Mouse (Mus musculus): ENCODE measurements around the gene Acbd3.

Gene Acbd3

GRCm38 (mm10) chr1:180762679-180763078 is 36.8 kb downstream of the Acbd3 start:
- DNase-seq, result no peak

GRCm38 (mm10) chr1:180763307-180763706 is 37.5 kb downstream of the Acbd3 start:
- no peak for DNase-seq

- DNase-seq, result peak; percentile 91
Measured at GRCm38 (mm10) chr1:180763828-180764227, 38.0 kb downstream of the Acbd3 start.

- DNase-seq, result no peak
Measured at GRCm38 (mm10) chr1:180765393-180765792, 39.5 kb downstream of the Acbd3 start.

- DNase-seq, result no peak
Measured at GRCm38 (mm10) chr1:180766557-180766956, 40.7 kb downstream of the Acbd3 start.

GRCm38 (mm10) chr1:180767541-180768333 is 41.9 kb downstream of the Acbd3 start:
- no peak for DNase-seq

GRCm38 (mm10) chr1:180768334-180769168 is 42.7 kb downstream of the Acbd3 start:
- peak; percentile 87 for DNase-seq

GRCm38 (mm10) chr1:180771306-180771705 is 45.5 kb downstream of the Acbd3 start:
- DNase-seq, result no peak

GRCm38 (mm10) chr1:180771722-180772121 is 45.9 kb downstream of the Acbd3 start:
- DNase-seq, result no peak

- DNase-seq, result no peak
Measured at GRCm38 (mm10) chr1:180772291-180772690, 46.4 kb downstream of the Acbd3 start.

GRCm38 (mm10) chr1:180774664-180775063 is 48.8 kb downstream of the Acbd3 start:
- no peak for DNase-seq

- no peak for DNase-seq
Measured at GRCm38 (mm10) chr1:180775317-180775716, 49.5 kb downstream of the Acbd3 start.

- no peak for DNase-seq
Measured at GRCm38 (mm10) chr1:180775849-180776493, 50.1 kb downstream of the Acbd3 start.

- DNase-seq, result no peak
Measured at GRCm38 (mm10) chr1:180776494-180776893, 50.7 kb downstream of the Acbd3 start.

- DNase-seq, result no peak
Measured at GRCm38 (mm10) chr1:180777289-180777659, 51.4 kb downstream of the Acbd3 start.

- peak; percentile 92 for DNase-seq
Measured at GRCm38 (mm10) chr1:180777660-180778402, 52.0 kb downstream of the Acbd3 start.

GRCm38 (mm10) chr1:180778403-180778754 is 52.5 kb downstream of the Acbd3 start:
- DNase-seq, result no peak

GRCm38 (mm10) chr1:180778941-180779340 is 53.1 kb downstream of the Acbd3 start:
- DNase-seq, result no peak

- DNase-seq, result no peak
Measured at GRCm38 (mm10) chr1:180780291-180780690, 54.4 kb downstream of the Acbd3 start.

GRCm38 (mm10) chr1:180781250-180781649 is 55.4 kb downstream of the Acbd3 start:
- DNase-seq, result peak; percentile 44

- peak; percentile 50 for DNase-seq
Measured at GRCm38 (mm10) chr1:180782906-180783579, 57.2 kb downstream of the Acbd3 start.

- no peak for DNase-seq
Measured at GRCm38 (mm10) chr1:180783580-180783928, 57.7 kb downstream of the Acbd3 start.
